Mouse (Mus musculus): ENCODE results near the gene Egfl7. TPM values are rescaled to one million over a fixed set of nuclear protein-coding genes. Genes with fewer than 3 reads are reported as not detected.
A peak's percentile ranks its signal among the peaks of the same experiment; 100 is the strongest.

Egfl7 gene
- total and polyA plus RNA-seq, 2 experiments from 2014 or later, result 63.2 to 83.0 TPM

GRCm38 (mm10) chr2:26570034-26570433 is 9.8 kb upstream of the Egfl7 start:
- Histone ChIP-seq H3K9ac (replicated peaks; ENCODE audit: low read length, poor library complexity, severe bottlenecking) (no peak overlapping the region), H3K4me1 (ENCODE audit: insufficient read depth, low read length) (no peaks in the 10 kb centered on the region), H3K4me2 (ENCODE audit: low read depth, low read length, poor library complexity, severe bottlenecking) (no peak overlapping the region), H3K9me3 (ENCODE audit: low read length) (no peaks in the 10 kb centered on the region), H3K36me3 (ENCODE audit: insufficient read depth, low read length) (no peaks in the 10 kb centered on the region), H3K27ac (ENCODE audit: low read depth, low read length) (no peak overlapping the region), H3K27me3 (ENCODE audit: insufficient read depth, low read length) (no peaks in the 10 kb centered on the region), H3K4me3 (ENCODE audit: low read depth, low read length) (no peak overlapping the region)
- WGBS, result 10% methylated on average over 3 of the region's 3 CpGs
- ATAC-seq (ENCODE audit: low FRiP score) (no peak), DNase-seq (ENCODE audit: low spot score) (peak; percentile 74)
- TF ChIP-seq CTCF (IDR thresholded peaks at IDR 0.05), result peak; percentile 80

- 84% methylated on average over 9 of the region's 9 CpGs for WGBS
- Histone ChIP-seq H3K4me1 (ENCODE audit: insufficient read depth, low read length) (no peaks in the 10 kb centered on the region), H3K4me3 (ENCODE audit: low read depth, low read length) (no peak overlapping the region), H3K27ac (ENCODE audit: low read depth, low read length) (no peak overlapping the region), H3K9me3 (ENCODE audit: low read length) (no peaks in the 10 kb centered on the region), H3K27me3 (ENCODE audit: insufficient read depth, low read length) (no peaks in the 10 kb centered on the region), H3K9ac (replicated peaks; ENCODE audit: low read length, poor library complexity, severe bottlenecking) (no peak overlapping the region), H3K4me2 (ENCODE audit: low read depth, low read length, poor library complexity, severe bottlenecking) (no peak overlapping the region), H3K36me3 (ENCODE audit: insufficient read depth, low read length) (no peaks in the 10 kb centered on the region)
- no peak for ATAC-seq (ENCODE audit: low FRiP score)
- DNase-seq (ENCODE audit: low spot score), result no peak
- no peak for TF ChIP-seq CTCF (IDR thresholded peaks at IDR 0.05)
These were observed 8.4 kb upstream of the Egfl7 start for GRCm38 (mm10) chr2:26571400-26571799.

GRCm38 (mm10) chr2:26571826-26572225 is 8.0 kb upstream of the Egfl7 start:
- Histone ChIP-seq H3K4me2 (ENCODE audit: low read depth, low read length, poor library complexity, severe bottlenecking) (no peak overlapping the region), H3K36me3 (ENCODE audit: insufficient read depth, low read length) (no peaks in the 10 kb centered on the region), H3K4me1 (ENCODE audit: insufficient read depth, low read length) (no peaks in the 10 kb centered on the region), H3K9me3 (ENCODE audit: low read length) (no peaks in the 10 kb centered on the region), H3K9ac (replicated peaks; ENCODE audit: low read length, poor library complexity, severe bottlenecking) (no peak overlapping the region), H3K4me3 (ENCODE audit: low read depth, low read length) (no peak overlapping the region), H3K27me3 (ENCODE audit: insufficient read depth, low read length) (no peaks in the 10 kb centered on the region), H3K27ac (ENCODE audit: low read depth, low read length) (no peak overlapping the region)
- DNase-seq (ENCODE audit: low spot score) (no peak), ATAC-seq (ENCODE audit: low FRiP score) (no peak)
- TF ChIP-seq CTCF (IDR thresholded peaks at IDR 0.05), result no peak
- WGBS, result 83% methylated on average over 5 of the region's 5 CpGs

GRCm38 (mm10) chr2:26573396-26573795 is 6.4 kb upstream of the Egfl7 start:
- no peaks in the 10 kb centered on the region for H3K36me3 ChIP-seq (ENCODE audit: insufficient read depth, low read length)
- DNase-seq (ENCODE audit: low spot score) (peak; percentile 86), ATAC-seq (ENCODE audit: low FRiP score) (peak; percentile 51; the same call in 1 of the 2 replicates)
- no peaks in the 10 kb centered on the region for H3K9me3 ChIP-seq (ENCODE audit: low read length)
- H3K4me2 ChIP-seq (ENCODE audit: low read depth, low read length, poor library complexity, severe bottlenecking), result no peak overlapping the region
- H3K4me3 ChIP-seq (ENCODE audit: low read depth, low read length), result no peak overlapping the region
- H3K9ac ChIP-seq (replicated peaks; ENCODE audit: low read length, poor library complexity, severe bottlenecking), result no peak overlapping the region
- 53% methylated on average over 12 of the region's 12 CpGs for WGBS
- no peak overlapping the region for H3K27ac ChIP-seq (ENCODE audit: low read depth, low read length)
- no peaks in the 10 kb centered on the region for H3K4me1 ChIP-seq (ENCODE audit: insufficient read depth, low read length)
- H3K27me3 ChIP-seq (ENCODE audit: insufficient read depth, low read length), result no peaks in the 10 kb centered on the region
- no peak for TF ChIP-seq CTCF (IDR thresholded peaks at IDR 0.05)

GRCm38 (mm10) chr2:26573807-26574206 is 6.0 kb upstream of the Egfl7 start:
- Histone ChIP-seq H3K27me3 (ENCODE audit: insufficient read depth, low read length) (no peaks in the 10 kb centered on the region), H3K27ac (ENCODE audit: low read depth, low read length) (no peak overlapping the region), H3K4me2 (ENCODE audit: low read depth, low read length, poor library complexity, severe bottlenecking) (no peak overlapping the region), H3K36me3 (ENCODE audit: insufficient read depth, low read length) (no peaks in the 10 kb centered on the region), H3K4me1 (ENCODE audit: insufficient read depth, low read length) (no peaks in the 10 kb centered on the region), H3K4me3 (ENCODE audit: low read depth, low read length) (no peak overlapping the region), H3K9ac (replicated peaks; ENCODE audit: low read length, poor library complexity, severe bottlenecking) (no peak overlapping the region), H3K9me3 (ENCODE audit: low read length) (no peaks in the 10 kb centered on the region)
- no peak for TF ChIP-seq CTCF (IDR thresholded peaks at IDR 0.05)
- WGBS, result 31% methylated on average over 5 of the region's 5 CpGs
- DNase-seq (ENCODE audit: low spot score) (no peak), ATAC-seq (ENCODE audit: low FRiP score) (no peak)

GRCm38 (mm10) chr2:26574862-26575261 is 5.0 kb upstream of the Egfl7 start:
- no peaks in the 10 kb centered on the region for H3K27me3 ChIP-seq (ENCODE audit: insufficient read depth, low read length)
- no peaks in the 10 kb centered on the region for H3K9me3 ChIP-seq (ENCODE audit: low read length)
- no peak overlapping the region for H3K4me2 ChIP-seq (ENCODE audit: low read depth, low read length, poor library complexity, severe bottlenecking)
- TF ChIP-seq CTCF (IDR thresholded peaks at IDR 0.05), result no peak
- no peak overlapping the region for H3K9ac ChIP-seq (replicated peaks; ENCODE audit: low read length, poor library complexity, severe bottlenecking)
- 34% methylated on average over 5 of the region's 5 CpGs for WGBS
- DNase-seq (ENCODE audit: low spot score) (no peak), ATAC-seq (ENCODE audit: low FRiP score) (no peak)
- no peak overlapping the region for H3K27ac ChIP-seq (ENCODE audit: low read depth, low read length)
- no peaks in the 10 kb centered on the region for H3K36me3 ChIP-seq (ENCODE audit: insufficient read depth, low read length)
- H3K4me1 ChIP-seq (ENCODE audit: insufficient read depth, low read length), result no peaks in the 10 kb centered on the region
- no peak overlapping the region for H3K4me3 ChIP-seq (ENCODE audit: low read depth, low read length)

All from midbrain, postnatal 0 days (tissue).